Mouse (Mus musculus) adrenal gland, adult 2 months (tissue): ENCODE results near the gene Prtn3. TPM values are rescaled to one million over a fixed set of nuclear protein-coding genes. Genes with fewer than 3 reads are reported as not detected.

Experiments used
- DNase-seq: peaks from one replicate; pipeline ENCODE4 v3.0.0; 2021
- polyA plus RNA-seq: library from polyadenylated mRNA; depleted of rRNA; stranded (reverse); fragments of >200 nt; gene quantifications from 2 replicates; pipeline ENCODE4 v1.2.3, GENCODE M21; 2012
- total RNA-seq, 2 experiments: library from RNA; stranded (reverse); gene quantifications; 2 replicates each; pipeline ENCODE4 v1.2.3; 2021

Prtn3 gene
- total and polyA plus RNA-seq, 3 experiments, result 0.62 to 3.4 (median 0.63) TPM

- DNase-seq, result peak; percentile 64
Observed at GRCm38 (mm10) chr10:79855558-79856184, 18.6 kb upstream of the Prtn3 start.

GRCm38 (mm10) chr10:79856280-79856679, 18.0 kb upstream of the Prtn3 start:
- no peak for DNase-seq

- peak; percentile 36 for DNase-seq
Observed at GRCm38 (mm10) chr10:79856704-79857451, 17.4 kb upstream of the Prtn3 start.

- DNase-seq, result peak; percentile 68
Observed at GRCm38 (mm10) chr10:79857452-79857811, 16.8 kb upstream of the Prtn3 start.

GRCm38 (mm10) chr10:79857894-79858293, 16.4 kb upstream of the Prtn3 start:
- no peak for DNase-seq

GRCm38 (mm10) chr10:79858416-79859074, 15.7 kb upstream of the Prtn3 start:
- DNase-seq, result peak; percentile 75

GRCm38 (mm10) chr10:79859116-79859515, 15.2 kb upstream of the Prtn3 start:
- DNase-seq, result peak; percentile 25

DNA sequence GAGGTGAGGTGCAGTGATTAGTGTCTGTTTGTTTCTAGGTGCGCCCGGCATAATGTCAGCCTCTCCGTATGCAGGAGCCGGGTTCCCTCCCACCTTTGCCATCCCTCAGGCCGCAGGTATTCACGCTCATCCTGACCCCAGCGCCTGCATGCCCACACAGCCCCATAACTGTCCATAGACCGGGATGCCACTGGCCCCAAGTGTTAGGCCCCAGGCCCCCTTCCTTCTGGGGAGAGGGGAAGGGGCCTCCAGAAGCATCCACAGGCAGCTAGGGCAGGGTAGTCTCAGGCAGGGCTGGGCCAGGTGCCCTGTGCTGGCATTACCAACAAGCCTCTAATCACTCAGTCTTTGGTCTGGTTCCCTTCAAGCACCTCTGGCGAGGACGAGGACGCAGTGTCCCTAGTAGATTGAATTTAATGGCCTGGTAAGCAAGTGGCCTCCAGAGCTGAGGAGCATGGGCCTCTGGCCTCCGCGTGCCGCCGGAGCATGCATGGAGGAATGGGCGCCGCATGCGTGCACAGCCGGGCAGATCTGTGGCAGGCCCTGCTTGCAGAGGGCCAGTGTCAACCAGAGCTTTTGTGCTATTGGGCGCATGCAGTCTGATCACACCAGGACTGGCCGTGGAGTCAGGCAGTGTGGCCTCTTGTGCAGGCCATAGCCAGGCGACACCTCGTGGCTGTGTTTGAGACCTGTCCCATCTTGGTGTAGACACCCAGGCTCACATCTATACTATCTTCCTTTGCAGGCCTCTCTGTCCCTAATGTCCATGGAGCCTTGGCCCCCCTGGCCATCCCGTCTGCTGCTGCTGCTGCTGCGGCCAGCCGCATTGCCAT, 14.0 kb upstream of the Prtn3 start:
- no peak for DNase-seq

GRCm38 (mm10) chr10:79861230-79862048, 12.8 kb upstream of the Prtn3 start:
- DNase-seq, result peak; percentile 16

DNA sequence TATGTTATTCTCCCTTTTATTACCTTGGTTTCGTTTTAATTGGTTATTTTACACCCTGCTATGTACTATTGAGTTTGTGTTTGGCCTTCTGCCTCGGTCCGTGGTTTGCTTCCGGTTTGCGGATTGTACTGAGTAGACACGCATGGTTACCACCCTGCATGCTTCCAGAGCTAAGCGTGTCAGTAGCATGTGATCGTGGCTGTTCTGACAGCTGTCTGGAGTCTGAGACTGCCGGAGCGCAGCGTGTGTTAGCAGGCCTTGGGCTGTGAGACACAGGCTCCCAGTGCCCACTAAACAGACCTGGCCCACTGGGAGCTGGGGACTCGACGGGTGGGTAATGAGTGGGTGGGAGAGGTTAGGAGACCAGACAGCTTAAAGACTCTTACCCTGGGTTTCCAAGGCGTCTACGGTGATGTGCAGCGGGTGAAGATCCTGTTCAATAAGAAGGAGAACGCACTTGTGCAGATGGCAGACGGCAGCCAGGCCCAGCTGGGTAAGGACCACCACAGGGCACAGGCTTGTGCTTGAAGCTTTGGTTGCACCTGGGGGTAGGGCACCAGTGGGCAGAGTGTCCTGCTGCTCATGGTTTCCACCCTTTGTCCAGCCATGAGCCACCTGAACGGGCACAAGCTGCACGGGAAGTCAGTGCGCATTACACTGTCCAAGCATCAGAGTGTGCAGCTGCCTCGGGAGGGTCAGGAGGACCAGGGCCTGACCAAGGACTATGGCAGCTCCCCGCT, 12.1 kb upstream of the Prtn3 start:
- no peak for DNase-seq

- DNase-seq, result peak; percentile 16
Observed at GRCm38 (mm10) chr10:79862925-79863324, 11.4 kb upstream of the Prtn3 start.

GRCm38 (mm10) chr10:79864351-79865188, 9.7 kb upstream of the Prtn3 start:
- peak; percentile 35 for DNase-seq

DNA sequence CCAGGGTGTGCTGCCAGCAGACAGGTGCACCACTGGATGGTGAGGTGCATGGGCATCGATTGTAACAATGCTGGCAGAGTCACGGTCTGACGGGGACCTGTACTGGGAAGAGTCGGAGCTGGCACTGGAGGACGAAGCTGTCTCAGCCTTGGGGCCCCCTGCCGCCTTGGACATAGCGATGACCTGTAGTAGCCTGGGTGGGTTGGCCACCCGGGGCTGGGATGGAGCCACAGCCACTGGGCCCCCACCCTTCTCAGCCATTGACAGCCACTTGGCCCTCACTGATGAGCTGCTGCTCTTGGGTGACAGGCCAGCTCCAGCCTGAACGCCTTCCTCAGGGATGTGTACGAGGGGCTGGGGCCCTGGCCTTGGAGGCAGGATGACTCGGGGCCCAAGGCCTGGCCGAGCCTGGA, 9.1 kb upstream of the Prtn3 start:
- peak; percentile 61 for DNase-seq

GRCm38 (mm10) chr10:79865801-79866295, 8.4 kb upstream of the Prtn3 start:
- peak; percentile 68 for DNase-seq

- DNase-seq, result no peak
Observed at GRCm38 (mm10) chr10:79866601-79867000, 7.7 kb upstream of the Prtn3 start.

GRCm38 (mm10) chr10:79871845-79872244, 2.4 kb upstream of the Prtn3 start:
- no peak for DNase-seq

GRCm38 (mm10) chr10:79872862-79873261, 1.4 kb upstream of the Prtn3 start:
- DNase-seq, result no peak

DNA sequence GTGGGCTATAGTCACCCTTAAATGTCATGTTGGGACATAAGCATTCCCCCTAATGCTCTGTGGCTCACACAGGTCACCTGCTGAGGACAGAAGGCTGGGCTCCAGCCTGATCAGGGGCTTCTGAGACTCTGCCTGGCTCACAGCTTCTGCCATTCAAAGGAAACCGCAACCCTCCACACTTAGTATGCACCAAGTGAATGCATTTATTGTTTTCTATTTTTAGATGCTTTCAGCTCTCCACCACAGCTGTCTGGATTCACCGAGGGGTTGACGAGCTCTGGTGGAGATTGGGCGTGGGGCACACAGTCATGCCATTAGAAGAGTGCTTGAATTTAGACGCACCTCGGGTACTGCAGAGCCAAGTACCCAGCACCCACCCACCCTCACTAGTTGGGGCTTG, 963 bp upstream of the Prtn3 start:
- DNase-seq, result no peak

DNA sequence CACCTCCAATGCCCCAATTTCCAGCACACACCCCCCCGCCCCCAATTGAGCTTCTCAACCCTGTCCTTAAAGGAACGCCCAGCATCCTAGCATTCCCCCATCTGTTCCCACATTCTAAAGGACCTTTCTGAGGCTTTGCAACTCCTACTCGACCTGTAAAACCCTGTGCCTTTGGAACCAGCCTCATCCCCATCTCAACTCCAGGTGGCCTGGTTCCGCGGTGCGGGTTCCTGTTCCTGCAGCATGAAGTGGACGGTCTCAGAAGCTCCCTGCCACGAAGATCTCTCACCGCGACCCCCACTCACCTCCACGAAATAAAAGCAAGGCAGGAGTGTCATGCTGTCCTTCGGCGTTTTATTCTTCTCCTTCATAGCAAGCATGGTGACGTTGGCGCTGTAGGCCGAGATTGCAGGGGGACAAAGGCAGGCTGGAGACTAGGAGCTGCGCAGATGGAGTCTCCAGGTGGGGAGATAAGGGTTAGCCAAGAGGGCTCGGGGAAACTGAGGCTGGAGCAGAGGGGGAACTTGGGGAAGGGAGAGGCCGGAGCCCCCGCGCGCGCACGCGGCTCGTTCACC, 474 bp upstream of the Prtn3 start:
- DNase-seq, result no peak
